Mouse (Mus musculus): ENCODE measurements around the gene Rnasel.

Rnasel gene

DNA sequence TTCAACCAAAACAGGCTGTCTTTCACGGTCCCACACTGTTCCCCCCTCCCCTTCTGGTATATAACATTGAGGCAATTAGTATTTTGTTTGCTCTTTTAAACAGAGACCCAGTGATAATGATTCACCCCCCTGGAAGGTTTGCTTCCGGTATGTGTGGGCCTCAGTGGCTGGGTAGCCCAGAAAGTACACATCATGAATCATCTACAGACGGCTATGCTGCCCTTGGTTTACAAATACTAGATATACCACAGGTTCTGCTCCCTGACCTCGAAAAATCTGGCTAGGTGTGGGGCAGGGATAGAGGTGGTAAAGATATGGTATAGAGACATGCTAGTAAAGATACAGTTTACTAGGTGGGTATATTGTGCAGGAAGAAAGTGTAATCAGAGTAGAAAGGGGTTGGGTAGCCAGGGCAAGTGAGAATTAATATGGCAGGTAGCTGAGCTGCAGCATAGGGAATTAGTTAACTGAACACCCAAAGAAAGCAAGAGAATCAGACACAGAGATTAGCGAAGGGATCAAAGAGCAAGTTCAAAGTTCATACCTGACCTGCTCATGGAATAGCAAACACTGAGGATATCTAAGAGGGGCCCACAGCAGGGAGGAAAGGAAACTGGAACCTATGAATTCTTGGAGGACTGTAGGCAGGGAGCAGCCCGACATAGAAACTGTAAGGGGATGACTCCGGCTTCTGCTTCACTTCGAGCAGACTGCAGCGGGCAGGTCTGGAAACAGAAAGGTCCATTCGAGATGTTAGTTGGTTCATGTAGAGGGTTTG is 21.0 kb downstream of the Rnasel start:
- no peak for DNase-seq (ENCODE audit: low spot score in 2 of 2)

DNA sequence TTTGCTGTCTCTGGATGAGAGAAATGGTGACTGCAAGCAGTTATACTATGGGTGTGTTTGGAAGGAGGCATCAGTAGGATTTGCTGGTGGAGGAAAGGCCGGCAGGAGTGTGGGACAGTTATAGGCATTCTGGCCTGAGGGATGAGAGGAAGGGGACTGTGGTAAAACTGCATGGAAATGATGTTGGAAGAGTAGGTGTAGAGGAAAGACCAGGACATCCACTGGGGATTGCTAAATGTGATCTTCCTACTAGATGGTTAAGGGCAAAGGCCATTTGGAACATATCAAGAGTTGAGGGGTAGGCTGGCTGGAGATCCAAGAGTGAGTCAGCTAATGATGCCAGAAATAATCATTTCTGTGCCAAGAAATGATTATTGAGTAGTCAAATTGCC is 21.5 kb downstream of the Rnasel start:
- DNase-seq (ENCODE audit: low spot score in 2 of 2) = no peak

DNA sequence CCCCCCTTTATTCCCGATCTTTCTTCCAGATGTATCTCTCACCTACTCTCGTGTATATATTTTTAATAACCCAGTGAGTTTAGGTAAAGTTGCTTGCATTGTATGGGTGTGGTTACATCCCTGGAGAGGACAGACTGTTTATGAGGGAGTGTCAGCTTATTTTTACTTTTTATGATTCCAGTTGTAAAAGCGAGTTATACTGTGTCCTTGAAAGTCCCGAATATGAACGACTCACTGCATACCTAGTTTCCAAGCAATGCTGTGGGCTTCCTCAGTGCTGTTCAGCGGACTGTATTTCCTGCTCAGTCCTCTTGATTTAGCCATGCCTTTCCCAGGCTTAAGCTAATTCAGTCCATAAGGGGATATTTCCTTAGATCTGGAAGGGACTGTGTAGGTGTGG is 25.9 kb downstream of the Rnasel start:
- DNase-seq (ENCODE audit: low spot score in 2 of 2) = no peak

DNA sequence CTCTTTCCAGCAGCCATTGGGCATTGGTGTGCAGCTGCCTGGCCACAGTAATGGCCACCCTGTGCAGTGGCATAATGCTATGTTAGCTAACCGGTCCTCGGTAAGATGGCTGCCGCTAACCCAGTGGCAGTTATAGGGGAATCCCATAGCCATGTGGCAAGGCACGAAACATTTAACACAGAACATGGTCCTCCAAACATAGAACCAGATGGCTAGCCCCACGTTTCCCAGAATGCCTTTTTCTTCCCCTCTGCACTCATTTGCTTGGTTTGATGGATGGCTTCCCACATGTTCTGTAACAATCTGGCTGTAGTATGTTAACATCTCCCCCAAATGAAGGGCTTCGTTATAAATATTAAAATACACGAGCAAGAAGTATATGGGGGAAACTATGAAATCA is 27.0 kb downstream of the Rnasel start:
- no peak for DNase-seq (ENCODE audit: low spot score in 2 of 2)

DNA sequence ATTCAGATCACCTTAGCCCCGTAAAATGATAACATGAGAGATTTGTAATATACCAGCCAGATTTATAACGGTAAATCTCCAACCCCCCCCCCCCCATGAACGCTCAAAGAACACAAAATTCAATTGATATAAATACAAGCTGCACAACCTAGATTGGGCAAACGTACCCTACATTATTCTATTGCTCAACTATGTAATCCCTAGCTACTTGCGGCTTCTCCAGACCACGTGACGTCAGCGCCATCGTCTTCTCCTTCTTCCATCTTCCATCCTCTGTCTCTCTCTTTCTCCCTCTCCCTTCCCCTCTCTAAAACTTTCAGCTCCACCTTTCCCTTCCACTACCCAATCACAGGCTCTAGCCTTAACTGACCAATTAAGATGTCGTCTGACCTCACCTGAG is 29.0 kb downstream of the Rnasel start:
- no peak for DNase-seq (ENCODE audit: low spot score in 2 of 2)

DNA sequence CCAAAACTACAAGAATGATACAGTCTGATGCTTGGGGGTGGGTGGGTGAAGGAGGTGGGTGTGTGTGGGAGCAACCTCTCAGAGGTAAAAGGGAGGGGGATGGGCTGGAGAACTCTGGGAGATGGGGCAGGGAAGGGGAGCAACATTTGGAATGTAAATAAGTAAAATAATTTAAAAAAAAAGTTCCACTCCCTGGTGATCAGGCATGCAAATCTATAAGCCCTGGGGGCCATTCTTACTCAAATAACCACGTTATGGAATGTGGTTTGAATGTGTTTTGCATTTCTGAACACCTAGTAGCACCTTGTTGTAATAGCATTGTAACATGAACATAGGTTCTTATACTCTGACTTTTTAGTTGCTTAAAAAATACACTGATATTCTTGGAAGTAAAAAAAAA is 34.1 kb downstream of the Rnasel start:
- no peak for DNase-seq (ENCODE audit: low spot score in 2 of 2)

DNA sequence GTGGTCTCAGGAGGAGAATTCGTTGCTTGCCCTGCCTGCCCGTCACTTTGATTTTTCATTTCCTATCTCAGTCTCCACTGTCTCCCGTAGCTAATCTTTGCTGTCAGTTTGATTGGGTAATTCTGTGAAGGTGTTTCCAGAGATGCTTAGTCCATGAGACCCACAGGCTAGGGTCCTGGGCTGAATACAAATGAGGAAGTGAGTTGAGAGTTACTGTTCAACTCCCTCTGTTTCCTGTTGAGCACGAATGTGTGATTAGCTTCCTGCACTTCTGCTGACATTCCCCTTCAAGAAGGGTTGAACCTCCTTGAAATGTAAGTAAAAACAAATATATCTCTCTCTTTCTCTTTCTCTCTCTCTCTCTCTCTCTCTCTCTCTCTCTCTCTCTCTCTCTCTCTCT is 36.4 kb downstream of the Rnasel start:
- DNase-seq (ENCODE audit: low spot score in 2 of 2) = no peak

DNA sequence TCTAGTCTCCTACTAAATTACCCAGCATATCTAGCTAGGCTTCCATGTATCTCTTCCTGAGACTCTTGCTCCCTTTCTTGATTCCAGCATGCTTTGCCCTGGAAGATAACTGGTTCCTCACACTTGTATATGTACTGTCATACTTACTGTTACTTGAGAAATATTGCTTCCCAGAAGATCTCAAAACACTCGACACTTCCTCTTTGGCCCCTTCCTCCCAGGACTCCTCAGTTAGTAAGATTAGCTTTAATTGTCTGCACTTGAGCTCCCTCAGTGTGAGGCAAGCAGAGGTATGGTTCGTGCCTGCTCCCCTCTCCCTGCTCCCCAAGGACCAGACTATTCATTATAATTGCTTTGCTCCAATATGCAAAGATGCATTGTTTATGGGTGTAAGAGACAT is 41.5 kb downstream of the Rnasel start:
- no peak for DNase-seq (ENCODE audit: low spot score in 2 of 2)

DNA sequence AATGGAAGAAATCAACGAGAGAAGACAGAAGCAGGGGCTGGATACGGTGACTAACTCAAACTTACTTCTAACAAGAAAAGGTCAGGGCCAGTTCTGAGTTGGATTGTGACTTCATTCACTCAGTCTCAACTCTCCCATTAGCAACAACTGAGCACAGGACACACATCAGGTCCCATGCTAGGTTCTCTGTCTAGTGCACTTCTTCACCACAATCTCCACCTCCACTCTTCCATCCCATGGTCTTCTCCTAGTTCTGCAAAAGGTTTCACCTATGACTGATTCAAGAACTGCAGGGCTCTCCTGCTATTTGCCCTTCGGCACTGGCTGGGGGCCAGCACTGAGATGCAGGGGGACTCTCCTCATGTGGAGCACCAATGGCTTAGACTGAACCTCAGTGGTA is 45.0 kb downstream of the Rnasel start:
- no peak for DNase-seq (ENCODE audit: low spot score in 2 of 2)

DNA sequence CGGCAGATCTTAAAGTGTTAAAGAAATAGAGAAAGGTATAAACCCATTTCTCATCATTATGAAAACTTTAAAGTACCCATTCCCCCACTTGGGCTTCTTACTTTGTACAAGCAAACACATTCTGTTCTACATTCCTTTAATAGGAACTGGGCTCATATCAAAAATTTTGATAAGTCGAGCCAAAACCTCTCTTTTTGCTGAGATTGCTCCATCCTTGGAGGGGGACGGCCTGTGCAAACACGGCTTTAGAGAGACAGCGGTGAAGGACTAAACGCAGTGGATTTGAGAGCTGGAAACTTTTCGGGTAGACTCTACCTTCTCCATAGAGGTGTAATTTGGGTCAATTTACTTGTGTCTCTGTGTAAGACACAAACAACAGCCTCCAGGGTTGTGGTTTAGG is 53.5 kb downstream of the Rnasel start:
- DNase-seq (ENCODE audit: low spot score in 2 of 2) = no peak

DNA sequence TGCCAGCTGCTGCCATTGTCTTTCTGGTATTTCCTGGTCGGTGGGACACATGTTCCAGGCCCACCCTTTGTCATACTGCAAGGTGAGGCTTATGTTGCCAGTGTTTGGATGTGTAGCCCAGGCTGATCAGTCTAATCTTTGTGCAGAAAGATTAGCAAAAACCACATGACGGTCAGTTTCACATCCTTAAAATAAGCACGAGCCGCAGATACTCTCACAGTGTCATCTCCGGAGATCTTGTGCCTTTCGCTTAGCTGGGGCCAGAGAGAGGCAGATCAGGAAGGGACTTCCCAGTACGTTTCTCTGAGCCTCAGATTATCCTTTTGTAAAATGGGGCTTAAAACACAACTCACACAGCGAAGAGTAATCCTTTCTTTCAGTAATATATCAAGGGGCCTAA is 54.3 kb downstream of the Rnasel start:
- peak in 1 of 2 experiments; percentile 5 for DNase-seq (ENCODE audit: low spot score in 2 of 2)

DNA sequence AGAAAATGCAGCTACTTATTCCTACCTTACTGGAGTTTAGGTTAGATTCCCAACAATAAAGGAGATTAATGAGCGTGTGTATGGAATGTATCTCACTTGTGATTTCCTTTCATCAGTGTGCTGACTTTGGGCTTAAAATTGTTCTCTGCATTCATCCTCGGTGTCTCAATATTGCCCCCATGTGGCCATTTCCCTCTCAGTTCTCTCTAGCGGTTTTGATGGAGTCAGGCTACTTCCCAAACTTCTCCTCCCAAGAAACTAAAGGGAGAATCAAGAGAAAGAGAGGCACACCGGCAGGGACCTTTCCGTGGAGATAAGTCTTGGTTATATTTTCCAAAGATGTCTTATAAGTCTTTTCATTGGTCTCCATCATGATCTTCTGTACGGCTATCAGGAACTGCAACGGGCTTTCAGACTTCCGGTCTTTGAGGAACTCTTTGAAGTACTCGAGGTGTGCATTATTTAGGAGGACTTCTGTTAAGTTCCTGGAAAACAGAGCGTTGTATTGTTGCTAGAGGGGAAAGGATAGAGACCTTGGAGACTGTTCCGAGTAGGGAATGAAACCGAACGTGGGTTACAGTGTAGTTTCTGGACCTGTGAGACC is 58.3 kb downstream of the Rnasel start:
- DNase-seq (ENCODE audit: low spot score in 2 of 2) = peak in 1 of 2 experiments; percentile 77

Data from left cerebral cortex, adult 9 months (tissue).